Mouse (Mus musculus) heart, embryonic 16.5 days (tissue): Measurements from ENCODE around the gene Vpreb1. TPM values are rescaled to one million over a fixed set of nuclear protein-coding genes. Genes with fewer than 3 reads are reported as not detected.
"Not testable (repeated sequence)": the region's sequence is repeated elsewhere in the genome, so short reads cannot be mapped to it uniquely, and the experiment has no call there.

Experiments
- ATAC-seq: fragments of 200-750 bp; cut with Nextera tagmentation; replicated peaks from 2 replicates; pipeline ENCODE4 v1.8.0; 2017; ENCODE audit warnings: moderate number of reproducible peaks; ENCODE audit not compliant: insufficient read depth, low FRiP score; ENCODE audit errors: extremely low read depth
- H3K27ac ChIP-seq: fragments of 300-500 bp; sonication (generic); 2 replicates; pipeline ENCODE4 v1.5.1; 2014; ENCODE audit warnings: mild to moderate bottlenecking, low read length, control low read depth, moderate library complexity
- H3K27me3 ChIP-seq: fragments of 300-500 bp; sonication (generic); 2 replicates; pipeline ENCODE4 v1.6.1; 2014; ENCODE audit warnings: low read length, mixed read lengths; ENCODE audit not compliant: control insufficient read depth, insufficient read depth
- H3K36me3 ChIP-seq: fragments of 300-500 bp; sonication (generic); 2 replicates; pipeline ENCODE4 v1.6.1; 2014; ENCODE audit not compliant: control insufficient read depth, insufficient read depth
- H3K4me1 ChIP-seq: fragments of 300-500 bp; sonication (generic); 2 replicates; pipeline ENCODE4 v1.6.1; 2014; ENCODE audit warnings: low read length, mixed read lengths; ENCODE audit not compliant: control insufficient read depth, insufficient read depth
- H3K4me2 ChIP-seq: fragments of 300-500 bp; sonication (generic); 2 replicates; pipeline ENCODE4 v1.6.1; 2014; ENCODE audit warnings: low read depth, mild to moderate bottlenecking, control low read depth, low read length
- H3K4me3 ChIP-seq: fragments of 300-500 bp; sonication (generic); 2 replicates; pipeline ENCODE4 v1.5.1; 2014; ENCODE audit warnings: mild to moderate bottlenecking, control low read depth, low read length
- H3K9ac ChIP-seq: fragments of 300-500 bp; sonication (generic); 2 replicates; pipeline ENCODE4 v1.6.1; 2014; ENCODE audit warnings: low read length, control low read depth
- H3K9me3 ChIP-seq: fragments of 300-500 bp; sonication (generic); replicated peaks from 2 replicates; pipeline ENCODE4 v1.6.1; 2016; ENCODE audit warnings: low read length; ENCODE audit not compliant: control insufficient read depth
- WGBS: fragments of 180-500 bp; shearing (Covaris S2); extraction: QIAGEN DNeasy Blood & Tissue Kit; methylation state at CpG from one replicate; pipeline ENCODE4 v1.1.7; 2014; 5-methylcytosine and 5-hydroxymethylcytosine counted together
- polyA plus RNA-seq: library from polyadenylated mRNA; unstranded; fragments of >200 nt; fragmentation: Nextera tagmentation; extraction: Ambion mirVana; gene quantifications from 2 replicates; pipeline ENCODE4 v1.2.1, GENCODE M21; 2015

The Vpreb1 gene
- polyA plus RNA-seq, 1 experiment from 2014 or later: 1.5 TPM

- WGBS: 67% methylated on average over 3 of the region's 3 CpGs
- Histone ChIP-seq H3K27ac (no peak overlapping the region), H3K9ac (no peak overlapping the region), H3K4me2 (no peak overlapping the region), H3K4me3 (no peak overlapping the region), H3K36me3 (no peaks in the 10 kb centered on the region), H3K27me3 (no peaks in the 10 kb centered on the region), H3K9me3 (no peaks in the 10 kb centered on the region), H3K4me1 (no peaks in the 10 kb centered on the region)
- ATAC-seq: no peak
These were observed 8.4 kb downstream of the Vpreb1 start for GRCm38 (mm10) chr16:16862288-16862687.

- H3K27me3 ChIP-seq: no peaks in the 10 kb centered on the region
- ATAC-seq: no peak
- H3K27ac ChIP-seq: no peak overlapping the region
- no peak overlapping the region for H3K4me2 ChIP-seq
- H3K9ac ChIP-seq: no peak overlapping the region
- 66% methylated on average over 13 of the region's 13 CpGs for WGBS
- no peaks in the 10 kb centered on the region for H3K36me3 ChIP-seq
- H3K4me1 ChIP-seq: no peaks in the 10 kb centered on the region
- H3K9me3 ChIP-seq: no peaks in the 10 kb centered on the region
- no peak overlapping the region for H3K4me3 ChIP-seq
These were observed 13.7 kb downstream of the Vpreb1 start for GRCm38 (mm10) chr16:16856731-16857476.

- not testable (repeated sequence) for ATAC-seq, H3K4me1 ChIP-seq, H3K9me3 ChIP-seq
These were observed 14.6 kb downstream of the Vpreb1 start for GRCm38 (mm10) chr16:16856054-16856453.

GRCm38 (mm10) chr16:16855541-16855940 is 15.1 kb downstream of the Vpreb1 start:
- no peak for ATAC-seq
- WGBS: 90% methylated on average over 1 of the region's 1 CpGs
- no peaks in the 10 kb centered on the region for H3K4me1 ChIP-seq

More at GRCm38 (mm10) chr16:16856054-16856453, 14.6 kb downstream of the Vpreb1 start:
- H3K27ac ChIP-seq, H3K4me3 ChIP-seq, H3K9ac ChIP-seq, H3K27me3 ChIP-seq, H3K36me3 ChIP-seq, H3K4me2 ChIP-seq: not testable (repeated sequence)
- WGBS: 83% methylated on average over 9 of the region's 9 CpGs

GRCm38 (mm10) chr16:16854836-16855235 is 15.8 kb downstream of the Vpreb1 start:
- Histone ChIP-seq H3K36me3 (no peaks in the 10 kb centered on the region), H3K4me2 (no peak overlapping the region)

More at GRCm38 (mm10) chr16:16855541-16855940, 15.1 kb downstream of the Vpreb1 start:
- H3K9me3 ChIP-seq: no peaks in the 10 kb centered on the region
- H3K4me2 ChIP-seq: no peak overlapping the region
- H3K36me3 ChIP-seq: no peaks in the 10 kb centered on the region
- no peaks in the 10 kb centered on the region for H3K27me3 ChIP-seq
- H3K9ac ChIP-seq: no peak overlapping the region
- H3K4me3 ChIP-seq: no peak overlapping the region
- no peak overlapping the region for H3K27ac ChIP-seq

GRCm38 (mm10) chr16:16852411-16852810 is 18.2 kb downstream of the Vpreb1 start:
- ATAC-seq: no peak
- H3K4me1 ChIP-seq: no peaks in the 10 kb centered on the region
- WGBS: 82% methylated on average over 3 of the region's 3 CpGs

More at GRCm38 (mm10) chr16:16854836-16855235, 15.8 kb downstream of the Vpreb1 start:
- H3K9me3 ChIP-seq: no peaks in the 10 kb centered on the region
- H3K4me1 ChIP-seq: no peaks in the 10 kb centered on the region
- no peaks in the 10 kb centered on the region for H3K27me3 ChIP-seq
- no peak overlapping the region for H3K9ac ChIP-seq
- WGBS: 25% methylated on average over 6 of the region's 6 CpGs
- H3K27ac ChIP-seq: no peak overlapping the region
- ATAC-seq: no peak
- H3K4me3 ChIP-seq: no peak overlapping the region

GRCm38 (mm10) chr16:16849196-16849595 is 21.4 kb downstream of the Vpreb1 start:
- Histone ChIP-seq H3K9me3 (no peaks in the 10 kb centered on the region), H3K9ac (no peak overlapping the region), H3K4me2 (no peak overlapping the region), H3K36me3 (no peaks in the 10 kb centered on the region), H3K4me3 (no peak overlapping the region), H3K27ac (no peak overlapping the region), H3K4me1 (no peaks in the 10 kb centered on the region), H3K27me3 (no peaks in the 10 kb centered on the region)
- ATAC-seq: no peak

More at GRCm38 (mm10) chr16:16852411-16852810, 18.2 kb downstream of the Vpreb1 start:
- Histone ChIP-seq H3K9ac (no peak overlapping the region), H3K4me2 (no peak overlapping the region), H3K9me3 (no peaks in the 10 kb centered on the region), H3K27ac (no peak overlapping the region), H3K4me3 (no peak overlapping the region), H3K27me3 (no peaks in the 10 kb centered on the region), H3K36me3 (no peaks in the 10 kb centered on the region)

GRCm38 (mm10) chr16:16829671-16830070 is 41.0 kb downstream of the Vpreb1 start:
- Histone ChIP-seq H3K27me3 (no peaks in the 10 kb centered on the region), H3K9ac (no peak overlapping the region), H3K4me2 (peak overlapping the region; percentile 86), H3K4me1 (no peaks in the 10 kb centered on the region), H3K9me3 (no peaks in the 10 kb centered on the region), H3K36me3 (no peaks in the 10 kb centered on the region), H3K4me3 (no peak overlapping the region), H3K27ac (no peak overlapping the region)
- 84% methylated on average over 3 of the region's 3 CpGs for WGBS
- no peak for ATAC-seq

- WGBS: 6% methylated on average over 33 of the region's 33 CpGs
- ATAC-seq: peak; percentile 14; the same call in 1 of the 2 replicates
- H3K4me1 ChIP-seq: no peaks in the 10 kb centered on the region
- no peak within 1 kb of the TSS for H3K27ac ChIP-seq
- H3K9ac ChIP-seq: peak within 1 kb of the TSS; percentile 37
- H3K4me2 ChIP-seq: peak within 1 kb of the TSS; percentile 86
- no peaks in the 10 kb centered on the region for H3K27me3 ChIP-seq
- no peaks in the 10 kb centered on the region for H3K9me3 ChIP-seq
- H3K36me3 ChIP-seq: no peaks in the 10 kb centered on the region
- peak within 1 kb of the TSS; percentile 54 for H3K4me3 ChIP-seq
These were observed 41.7 kb downstream of the Vpreb1 start, which contains the start of gene Spag6l for GRCm38 (mm10) chr16:16828757-16829615. Spag6l (minus strand) TSS chr16:16829456.
